Mouse (Mus musculus): ENCODE results near the gene Lrrk1. TPM values are rescaled to one million over a fixed set of nuclear protein-coding genes. Genes with fewer than 3 reads are reported as not detected.
A peak's percentile ranks its signal among the peaks of the same experiment; 100 is the strongest.

Lrrk1 gene
- polyA plus RNA-seq, 1 experiment from 2014 or later = 2.7 TPM

DNA sequence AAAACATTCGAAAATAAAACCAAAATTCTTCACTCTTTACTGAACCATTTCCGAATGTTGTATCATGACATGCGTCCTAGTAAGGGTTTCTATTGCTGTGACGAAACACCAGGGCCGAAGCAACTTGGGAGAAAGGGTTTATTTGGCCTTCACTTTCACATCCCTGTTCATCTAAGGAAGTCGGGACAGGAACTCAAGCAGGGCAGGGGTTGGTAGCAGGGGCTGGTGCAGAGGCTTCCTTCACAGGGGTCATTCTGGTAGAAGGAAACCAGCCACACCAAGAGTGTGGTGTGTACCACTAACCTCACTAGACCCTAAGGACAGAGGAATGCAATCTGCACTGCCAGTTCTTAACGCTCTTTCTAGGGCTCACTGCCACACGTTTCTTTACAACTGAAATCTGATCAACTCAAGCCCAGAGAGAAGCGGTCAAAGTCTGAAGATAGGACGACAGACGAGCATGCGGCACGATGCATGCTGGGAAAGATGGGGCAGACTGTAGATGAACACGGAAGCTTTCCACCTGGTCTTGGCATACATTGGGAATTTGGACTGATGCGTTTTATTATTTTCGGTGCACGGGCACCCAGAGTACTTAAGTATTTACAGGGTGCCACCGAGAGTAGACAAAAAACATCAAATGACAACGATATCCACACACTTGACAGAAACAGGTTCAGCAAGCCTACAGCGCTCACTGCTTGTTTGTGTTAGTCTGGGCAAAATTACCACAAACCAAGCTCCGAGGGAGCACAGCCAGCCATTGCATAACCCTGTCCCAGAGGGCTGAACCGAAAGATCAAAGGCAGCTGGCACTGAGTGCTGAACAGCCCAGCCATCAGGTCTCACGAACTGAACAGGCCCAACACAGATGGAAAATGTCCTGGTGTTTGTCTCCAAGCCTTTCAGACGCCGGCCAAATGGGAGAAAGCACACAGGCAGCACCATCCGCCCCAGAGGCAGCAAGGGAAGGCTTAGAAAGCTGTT lies 77.2 kb downstream of the Lrrk1 start:
- no peaks in the 10 kb centered on the region for H3K27me3 ChIP-seq (replicated peaks; ENCODE audit: control insufficient read depth, insufficient read depth, low read length)
- WGBS = 80% methylated on average over 26 of the region's 26 CpGs
- no peaks in the 10 kb centered on the region for H3K9me3 ChIP-seq (ENCODE audit: control insufficient read depth, low read length)
- H3K4me3 ChIP-seq (replicated peaks; ENCODE audit: low read length) = no peak overlapping the region
- no peaks in the 10 kb centered on the region for H3K36me3 ChIP-seq (ENCODE audit: control insufficient read depth, insufficient read depth)
- H3K4me1 ChIP-seq (replicated peaks; ENCODE audit: control insufficient read depth, insufficient read depth, low read length) = no peaks in the 10 kb centered on the region
- no peak overlapping the region for H3K27ac ChIP-seq (ENCODE audit: low read length)
- no peak overlapping the region for H3K4me2 ChIP-seq (ENCODE audit: low read length)
- peak; percentile 47; the same call in 1 of the 2 replicates for ATAC-seq
- H3K9ac ChIP-seq (replicated peaks; ENCODE audit: low read depth, low read length) = no peak overlapping the region

DNA sequence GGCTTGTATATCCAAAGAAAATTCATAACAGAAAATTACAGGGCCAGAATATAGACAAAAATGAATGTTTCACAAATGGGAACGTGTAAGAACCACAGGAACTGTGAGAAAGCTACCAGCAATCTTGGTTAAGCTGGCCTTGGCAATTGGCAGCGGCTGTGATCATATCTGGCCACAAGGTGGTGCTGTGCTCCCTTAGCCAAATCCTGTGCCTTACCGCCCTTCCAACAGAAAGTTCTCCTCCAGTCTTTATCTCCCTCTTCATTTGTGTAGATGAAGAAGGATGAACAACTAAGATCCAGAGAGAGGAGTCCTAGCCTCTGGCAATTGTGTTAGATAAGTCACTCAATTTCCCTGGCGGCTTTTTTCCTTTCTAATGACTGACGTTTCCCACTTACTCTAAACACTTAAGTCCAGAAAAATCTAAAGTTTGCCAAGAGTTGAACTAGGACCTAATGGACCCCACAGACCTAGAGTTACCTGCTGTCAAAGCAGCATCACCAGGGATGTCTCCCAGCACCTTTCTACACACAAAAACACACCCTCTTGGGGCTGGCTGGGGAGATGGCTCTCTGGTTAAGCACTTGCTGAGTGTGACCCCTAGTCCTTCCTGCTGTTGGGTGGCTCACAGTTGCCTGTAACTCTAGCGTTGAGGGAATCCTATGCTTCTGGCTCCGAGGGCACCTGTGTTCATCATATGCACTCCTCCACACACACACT lies 78.0 kb downstream of the Lrrk1 start:
- Histone ChIP-seq H3K27ac (ENCODE audit: low read length) (no peak overlapping the region), H3K4me2 (ENCODE audit: low read length) (no peak overlapping the region), H3K36me3 (ENCODE audit: control insufficient read depth, insufficient read depth) (no peaks in the 10 kb centered on the region), H3K9ac (replicated peaks; ENCODE audit: low read depth, low read length) (no peak overlapping the region), H3K4me3 (replicated peaks; ENCODE audit: low read length) (no peak overlapping the region), H3K27me3 (replicated peaks; ENCODE audit: control insufficient read depth, insufficient read depth, low read length) (no peaks in the 10 kb centered on the region), H3K4me1 (replicated peaks; ENCODE audit: control insufficient read depth, insufficient read depth, low read length) (no peaks in the 10 kb centered on the region), H3K9me3 (ENCODE audit: control insufficient read depth, low read length) (no peaks in the 10 kb centered on the region)
- peak; percentile 36; the same call in 1 of the 2 replicates for ATAC-seq
- 41% methylated on average over 7 of the region's 7 CpGs for WGBS

DNA sequence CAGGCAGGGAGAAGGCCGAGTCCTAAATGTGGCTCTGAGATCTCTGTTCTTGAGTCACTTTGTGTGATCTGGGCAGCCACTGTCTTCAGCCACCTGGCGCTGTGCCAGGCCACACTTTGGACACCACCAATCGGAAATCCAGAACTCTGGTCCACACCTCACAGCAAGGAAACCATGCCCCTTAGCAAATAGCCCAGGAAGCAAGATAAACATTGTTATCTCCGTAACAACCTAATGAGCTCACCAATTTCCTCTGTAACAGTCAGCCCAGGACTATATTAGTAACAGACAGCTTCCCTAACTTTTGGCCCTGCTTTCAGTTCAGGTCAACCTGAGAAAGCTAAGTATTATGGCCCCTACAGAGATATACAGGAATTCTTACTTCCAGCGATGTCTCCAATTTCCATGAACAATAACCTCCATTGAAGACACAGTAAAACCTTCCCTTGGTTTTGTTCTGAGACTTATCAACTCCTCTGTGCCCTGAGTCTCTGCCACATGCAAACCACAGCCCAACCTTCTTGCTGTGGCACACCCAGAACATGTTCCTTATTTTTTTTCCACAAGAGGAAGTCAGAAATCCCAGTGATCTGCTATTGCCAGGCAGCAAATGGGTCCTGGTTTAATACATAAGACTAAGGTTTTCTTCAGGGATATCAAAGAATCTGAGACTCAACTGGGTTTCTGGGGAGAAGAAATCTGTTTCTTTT lies 78.8 kb downstream of the Lrrk1 start:
- Histone ChIP-seq H3K27me3 (replicated peaks; ENCODE audit: control insufficient read depth, insufficient read depth, low read length) (no peaks in the 10 kb centered on the region), H3K9me3 (ENCODE audit: control insufficient read depth, low read length) (no peaks in the 10 kb centered on the region), H3K9ac (replicated peaks; ENCODE audit: low read depth, low read length) (no peak overlapping the region), H3K4me2 (ENCODE audit: low read length) (no peak overlapping the region), H3K36me3 (ENCODE audit: control insufficient read depth, insufficient read depth) (no peaks in the 10 kb centered on the region), H3K4me1 (replicated peaks; ENCODE audit: control insufficient read depth, insufficient read depth, low read length) (no peaks in the 10 kb centered on the region), H3K27ac (ENCODE audit: low read length) (no peak overlapping the region), H3K4me3 (replicated peaks; ENCODE audit: low read length) (no peak overlapping the region)
- ATAC-seq = no peak
- 83% methylated on average over 5 of the region's 5 CpGs for WGBS

DNA sequence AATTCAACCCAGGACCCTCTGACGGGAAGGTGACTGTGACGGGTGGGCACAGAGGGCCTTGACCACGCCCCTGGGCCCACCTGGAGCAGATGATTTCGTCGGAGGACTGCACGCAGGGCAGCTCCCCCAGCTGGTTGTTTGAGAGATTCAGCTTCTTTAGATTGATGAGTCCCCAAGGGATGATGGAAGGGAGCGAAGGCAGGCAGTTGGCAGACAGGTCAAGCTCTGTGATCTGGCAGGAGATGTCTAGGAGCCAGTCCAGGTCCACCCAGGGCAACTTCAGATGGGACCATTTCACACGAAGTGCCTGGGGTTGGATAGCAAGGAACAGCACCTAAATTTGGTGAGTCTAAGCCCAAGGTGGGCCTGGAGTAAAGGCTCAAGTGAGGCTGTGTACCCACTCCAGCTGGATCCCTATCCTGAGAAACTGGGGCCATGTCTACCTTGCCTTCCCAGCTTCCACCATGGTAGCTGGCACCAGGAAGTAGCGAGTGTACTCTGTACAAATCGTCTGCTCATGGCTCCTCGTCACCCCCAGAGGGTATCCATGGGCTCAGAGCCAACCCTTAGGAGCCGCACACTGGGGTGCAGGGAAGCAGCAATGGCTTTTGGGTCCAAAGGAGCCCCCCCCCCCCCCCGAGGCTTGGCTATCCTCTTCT lies 79.4 kb downstream of the Lrrk1 start:
- Histone ChIP-seq H3K27me3 (replicated peaks; ENCODE audit: control insufficient read depth, insufficient read depth, low read length) (no peaks in the 10 kb centered on the region), H3K9me3 (ENCODE audit: control insufficient read depth, low read length) (no peaks in the 10 kb centered on the region), H3K4me3 (replicated peaks; ENCODE audit: low read length) (no peak overlapping the region), H3K4me1 (replicated peaks; ENCODE audit: control insufficient read depth, insufficient read depth, low read length) (no peaks in the 10 kb centered on the region), H3K9ac (replicated peaks; ENCODE audit: low read depth, low read length) (no peak overlapping the region), H3K36me3 (ENCODE audit: control insufficient read depth, insufficient read depth) (no peaks in the 10 kb centered on the region), H3K27ac (ENCODE audit: low read length) (no peak overlapping the region), H3K4me2 (ENCODE audit: low read length) (no peak overlapping the region)
- WGBS = 75% methylated on average over 13 of the region's 13 CpGs
- no peak for ATAC-seq

DNA sequence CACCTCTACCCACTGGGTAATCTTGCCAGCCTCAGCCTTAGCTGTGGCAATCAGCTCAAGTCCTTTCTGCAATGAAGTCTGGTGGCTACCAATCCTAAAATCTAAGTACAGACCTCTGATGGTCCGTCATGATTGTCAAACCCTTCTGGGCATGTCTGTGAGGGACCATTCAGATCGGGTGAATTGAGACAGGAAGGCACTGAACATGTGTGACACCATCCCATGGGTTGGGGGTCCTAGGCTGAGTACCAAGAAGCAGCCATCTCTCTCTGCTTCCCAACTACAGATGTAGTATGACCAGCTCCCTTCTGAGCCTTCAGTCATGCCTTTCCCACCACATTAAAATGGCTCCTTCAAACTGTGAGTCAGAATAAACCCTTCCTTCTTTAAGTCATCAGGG lies 80.4 kb downstream of the Lrrk1 start:
- Histone ChIP-seq H3K27me3 (replicated peaks; ENCODE audit: control insufficient read depth, insufficient read depth, low read length) (no peaks in the 10 kb centered on the region), H3K36me3 (ENCODE audit: control insufficient read depth, insufficient read depth) (no peaks in the 10 kb centered on the region), H3K4me3 (replicated peaks; ENCODE audit: low read length) (no peak overlapping the region), H3K4me1 (replicated peaks; ENCODE audit: control insufficient read depth, insufficient read depth, low read length) (no peaks in the 10 kb centered on the region), H3K9ac (replicated peaks; ENCODE audit: low read depth, low read length) (no peak overlapping the region), H3K9me3 (ENCODE audit: control insufficient read depth, low read length) (no peaks in the 10 kb centered on the region), H3K27ac (ENCODE audit: low read length) (no peak overlapping the region), H3K4me2 (ENCODE audit: low read length) (no peak overlapping the region)
- WGBS = 80% methylated on average over 2 of the region's 2 CpGs
- no peak for ATAC-seq

DNA sequence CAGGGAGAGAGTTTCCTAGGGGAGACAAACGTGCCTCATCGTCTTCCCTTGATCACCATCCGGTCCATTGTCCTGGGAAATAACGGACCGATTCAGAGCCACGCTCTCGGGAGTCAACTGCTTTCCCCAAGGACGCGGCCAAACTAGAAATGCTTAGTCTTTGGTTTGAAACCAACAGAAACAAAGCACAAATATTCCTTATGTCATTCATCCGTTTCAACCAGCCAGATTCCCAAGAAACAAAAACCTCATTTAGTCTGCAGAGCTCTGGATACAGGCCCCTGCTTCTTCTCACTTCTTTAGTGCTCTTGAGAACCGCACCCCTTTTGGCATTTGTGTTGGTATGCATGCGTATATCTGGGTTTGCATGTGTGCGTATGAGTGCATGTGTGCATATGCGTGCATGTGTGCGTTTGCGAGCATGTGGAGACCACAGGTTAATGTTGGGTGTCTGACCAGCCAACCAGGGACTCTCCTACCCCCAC lies 82.4 kb downstream of the Lrrk1 start:
- no peak overlapping the region for H3K4me3 ChIP-seq (replicated peaks; ENCODE audit: low read length)
- no peak overlapping the region for H3K9ac ChIP-seq (replicated peaks; ENCODE audit: low read depth, low read length)
- WGBS = 66% methylated on average over 16 of the region's 16 CpGs
- no peak overlapping the region for H3K27ac ChIP-seq (ENCODE audit: low read length)
- no peak for ATAC-seq
- no peak overlapping the region for H3K4me2 ChIP-seq (ENCODE audit: low read length)
- no peaks in the 10 kb centered on the region for H3K9me3 ChIP-seq (ENCODE audit: control insufficient read depth, low read length)
- no peaks in the 10 kb centered on the region for H3K27me3 ChIP-seq (replicated peaks; ENCODE audit: control insufficient read depth, insufficient read depth, low read length)
- no peaks in the 10 kb centered on the region for H3K4me1 ChIP-seq (replicated peaks; ENCODE audit: control insufficient read depth, insufficient read depth, low read length)
- H3K36me3 ChIP-seq (ENCODE audit: control insufficient read depth, insufficient read depth) = no peaks in the 10 kb centered on the region

DNA sequence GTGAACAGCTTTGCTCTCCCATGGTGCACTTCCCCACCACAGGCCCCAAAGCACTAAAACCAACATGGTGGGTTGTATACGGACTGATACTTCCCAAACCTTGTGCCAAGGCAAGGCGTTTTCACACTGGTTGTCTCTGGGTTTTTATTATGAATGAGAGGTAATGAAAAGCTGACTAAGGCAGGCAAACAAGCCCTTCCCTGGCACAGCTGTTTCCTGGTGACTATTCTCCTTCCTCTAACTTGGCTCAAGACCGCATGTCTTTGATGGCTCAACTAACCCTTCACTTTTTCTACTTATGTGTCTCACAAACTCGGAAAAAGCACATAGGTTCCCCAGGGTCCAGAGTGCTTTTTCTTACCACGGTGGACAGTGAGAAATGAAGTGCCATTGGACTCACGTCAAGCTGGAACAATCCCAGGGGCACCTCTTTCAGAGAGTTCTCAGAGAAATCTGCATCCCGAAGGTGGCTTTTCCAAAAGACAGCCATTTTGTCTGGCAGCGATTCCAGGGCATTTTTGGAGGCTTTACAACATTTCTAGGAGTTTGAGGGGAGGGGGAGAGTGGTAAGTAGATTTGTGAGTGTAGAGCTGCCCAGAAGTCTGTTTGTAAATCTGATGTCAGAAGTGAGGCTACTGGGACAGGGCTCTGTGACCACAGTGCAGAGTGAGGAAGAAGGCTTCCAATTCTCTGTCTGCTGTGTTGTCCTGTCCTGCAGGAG lies 83.0 kb downstream of the Lrrk1 start:
- Histone ChIP-seq H3K9ac (replicated peaks; ENCODE audit: low read depth, low read length) (no peak overlapping the region), H3K27me3 (replicated peaks; ENCODE audit: control insufficient read depth, insufficient read depth, low read length) (no peaks in the 10 kb centered on the region), H3K4me1 (replicated peaks; ENCODE audit: control insufficient read depth, insufficient read depth, low read length) (no peaks in the 10 kb centered on the region), H3K27ac (ENCODE audit: low read length) (no peak overlapping the region), H3K36me3 (ENCODE audit: control insufficient read depth, insufficient read depth) (no peaks in the 10 kb centered on the region), H3K9me3 (ENCODE audit: control insufficient read depth, low read length) (no peaks in the 10 kb centered on the region), H3K4me3 (replicated peaks; ENCODE audit: low read length) (no peak overlapping the region), H3K4me2 (ENCODE audit: low read length) (no peak overlapping the region)
- 59% methylated on average over 8 of the region's 8 CpGs for WGBS
- no peak for ATAC-seq

DNA sequence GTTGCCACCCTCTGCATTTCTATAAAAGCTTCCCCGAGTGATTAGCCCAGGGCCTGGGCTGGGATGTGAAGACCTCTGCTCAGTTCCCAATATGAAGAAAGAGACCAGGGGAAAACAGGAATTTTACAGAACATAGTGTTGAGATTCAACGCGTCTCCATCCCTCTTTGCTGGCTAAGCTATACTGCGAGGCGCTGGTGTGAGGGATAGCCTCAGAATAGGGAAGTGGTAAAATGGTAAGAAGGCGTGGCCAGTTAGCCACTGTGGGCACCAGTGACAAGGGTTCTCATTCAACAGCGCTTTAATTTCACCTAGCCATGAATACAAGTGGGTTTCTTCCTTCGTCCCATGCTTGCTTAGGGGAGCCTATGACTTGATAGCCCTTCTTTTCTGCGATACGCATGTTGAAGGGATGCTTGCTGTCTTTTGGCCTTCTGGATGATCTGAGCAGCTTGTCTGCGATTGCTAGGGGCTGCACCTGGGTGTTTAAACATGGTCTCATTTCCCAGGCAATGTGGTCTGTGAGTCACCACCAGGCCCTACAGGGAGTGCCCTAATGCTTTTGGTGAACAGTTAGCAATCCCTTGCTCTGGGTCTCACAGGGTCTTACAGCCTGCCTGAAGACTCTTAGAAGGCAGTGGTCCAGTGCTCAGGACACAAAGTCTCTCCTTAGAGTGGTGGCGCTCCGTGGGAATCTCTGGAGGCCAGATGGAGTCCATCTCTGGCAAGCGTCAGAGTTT lies 84.1 kb downstream of the Lrrk1 start:
- Histone ChIP-seq H3K9ac (replicated peaks; ENCODE audit: low read depth, low read length) (no peak overlapping the region), H3K9me3 (ENCODE audit: control insufficient read depth, low read length) (no peaks in the 10 kb centered on the region), H3K4me2 (ENCODE audit: low read length) (no peak overlapping the region), H3K27ac (ENCODE audit: low read length) (no peak overlapping the region), H3K36me3 (ENCODE audit: control insufficient read depth, insufficient read depth) (no peaks in the 10 kb centered on the region), H3K27me3 (replicated peaks; ENCODE audit: control insufficient read depth, insufficient read depth, low read length) (no peaks in the 10 kb centered on the region), H3K4me3 (replicated peaks; ENCODE audit: low read length) (no peak overlapping the region), H3K4me1 (replicated peaks; ENCODE audit: control insufficient read depth, insufficient read depth, low read length) (no peaks in the 10 kb centered on the region)
- no peak for ATAC-seq
- WGBS = 93% methylated on average over 14 of the region's 14 CpGs

Measured in forebrain, embryonic 16.5 days (tissue).